Mouse (Mus musculus) MEL (cell line): ENCODE results near the gene Pafah1b1. TPM values are rescaled to one million over a fixed set of nuclear protein-coding genes. Genes with fewer than 3 reads are reported as not detected.

ENCODE experiments used
- DNase-seq: peaks from one replicate; pipeline ENCODE4 v3.0.0; 2011; ENCODE audit warnings: low read depth, low spot score
- H3K27ac ChIP-seq: 2 replicates; pipeline ENCODE4 v1.5.1; 2012; ENCODE audit warnings: low read depth, mild to moderate bottlenecking, control low read depth, low read length, moderate library complexity; ENCODE audit not compliant: control insufficient read depth
- H3K27me3 ChIP-seq, 2 experiments: fragments of 150-350 bp in 1 of 2; sonication (generic) in 1 of 2; 2 replicates each; pipeline ENCODE4 v1.6.1; 2012; ENCODE audit warnings: low read length in 2 of 2, mild to moderate bottlenecking in 2 of 2, improper control_type of control experiment in 1 of 2, moderate library complexity in 1 of 2; ENCODE audit not compliant: insufficient read depth in 2 of 2, control insufficient read depth in 1 of 2
- H3K36me3 ChIP-seq, 2 experiments: 2 replicates each; pipeline ENCODE4 v1.6.1; 2012 to 2014; ENCODE audit warnings: low read length in 2 of 2, improper control_type of control experiment in 1 of 2, inconsistent platforms in 1 of 2, mild to moderate bottlenecking in 1 of 2; ENCODE audit not compliant: insufficient read depth in 2 of 2, control insufficient read depth in 1 of 2
- H3K4me1 ChIP-seq, 2 experiments: fragments of 150-350 bp in 1 of 2; sonication (generic) in 1 of 2; 2 replicates each; pipeline ENCODE4 v1.6.1; 2012; ENCODE audit warnings: low read length in 2 of 2, improper control_type of control experiment in 1 of 2, mild to moderate bottlenecking in 1 of 2; ENCODE audit not compliant: insufficient read depth in 2 of 2, control insufficient read depth in 1 of 2
- H3K4me3 ChIP-seq, 2 experiments: fragments of 150-350 bp in 1 of 2; sonication (generic) in 1 of 2; 2 replicates each; pipeline ENCODE4 v1.5.1; 2012; ENCODE audit warnings: low read depth in 2 of 2, low read length in 2 of 2, mild to moderate bottlenecking in 2 of 2, moderate library complexity in 2 of 2, control low read depth in 1 of 2, improper control_type of control experiment in 1 of 2; ENCODE audit not compliant: control insufficient read depth in 1 of 2, insufficient read depth in 1 of 2
- H3K79me2 ChIP-seq: 2 replicates; pipeline ENCODE4 v1.6.1; 2012; ENCODE audit warnings: mild to moderate bottlenecking, low read length, moderate library complexity; ENCODE audit not compliant: control insufficient read depth, poor library complexity, insufficient read depth
- H3K9ac ChIP-seq: 2 replicates; pipeline ENCODE4 v1.6.1; 2012; ENCODE audit warnings: low read depth, mild to moderate bottlenecking, control low read depth, low read length, moderate library complexity; ENCODE audit not compliant: control insufficient read depth, poor library complexity, severe bottlenecking
- H3K9me3 ChIP-seq: fragments of 150-350 bp; sonication (generic); replicated peaks from 2 replicates; pipeline ENCODE4 v1.6.1; 2012; ENCODE audit warnings: mild to moderate bottlenecking, low read length, improper control_type of control experiment, moderate library complexity; ENCODE audit not compliant: insufficient read depth
- CHD1 ChIP-seq: IDR thresholded peaks from 2 replicates; pipeline ENCODE4 v1.6.1; 2012; ENCODE audit warnings: low read depth, mild to moderate bottlenecking, inconsistent platforms, low read length, improper control_type of control experiment
- CTCF ChIP-seq, 3 experiments: IDR thresholded peaks in 2 of 3; conservative IDR thresholded peaks in 1 of 3; 2 replicates each; pipeline ENCODE4 v1.5.1; 2011 to 2012; ENCODE audit warnings: low read length in 3 of 3, low read depth in 2 of 3, mild to moderate bottlenecking in 2 of 3, improper control_type of control experiment in 1 of 3, inconsistent platforms in 1 of 3, mixed read lengths in 1 of 3, moderate library complexity in 1 of 3; ENCODE audit not compliant: control insufficient read depth in 1 of 3, insufficient read depth in 1 of 3, poor library complexity in 1 of 3, severe bottlenecking in 1 of 3
- E2F4 ChIP-seq: IDR thresholded peaks from 2 replicates; pipeline ENCODE4 v1.6.1; 2011; ENCODE audit warnings: low read depth, low read length, improper control_type of control experiment, borderline replicate concordance
- ELF1 ChIP-seq: IDR thresholded peaks from 2 replicates; pipeline ENCODE4 v1.6.1; 2014; ENCODE audit warnings: low read depth, mild to moderate bottlenecking, inconsistent platforms, low read length, improper control_type of control experiment, moderate library complexity
- EP300 ChIP-seq, 2 experiments: IDR thresholded peaks; 2 replicates each; pipeline ENCODE4 v1.6.1; 2011; ENCODE audit warnings: improper control_type of control experiment in 2 of 2, low read length in 2 of 2, low read depth in 1 of 2, mild to moderate bottlenecking in 1 of 2
- ETS1 ChIP-seq: IDR thresholded peaks from 2 replicates; pipeline ENCODE4 v1.6.1; 2012; ENCODE audit warnings: low read depth, mild to moderate bottlenecking, inconsistent platforms, low read length, improper control_type of control experiment, moderate library complexity
- HCFC1 ChIP-seq: IDR thresholded peaks from 2 replicates; pipeline ENCODE4 v1.6.1; 2012; ENCODE audit warnings: low read depth, mild to moderate bottlenecking, inconsistent platforms, low read length, improper control_type of control experiment, moderate library complexity
- JUND ChIP-seq: IDR thresholded peaks from 2 replicates; pipeline ENCODE4 v1.6.1; 2011; ENCODE audit warnings: low read depth, mild to moderate bottlenecking, improper control_type of control experiment, low read length
- KAT2A ChIP-seq: conservative IDR thresholded peaks from 2 replicates; pipeline ENCODE4 v1.6.1; 2012; ENCODE audit warnings: low read depth, low read length, improper control_type of control experiment, inconsistent platforms
- MAFK ChIP-seq: IDR thresholded peaks from 2 replicates; pipeline ENCODE4 v1.6.1; 2011; ENCODE audit warnings: low read depth, mild to moderate bottlenecking, low read length, improper control_type of control experiment, borderline replicate concordance
- MAZ ChIP-seq: IDR thresholded peaks from 2 replicates; pipeline ENCODE4 v1.6.1; 2012; ENCODE audit warnings: low read depth, mild to moderate bottlenecking, inconsistent platforms, low read length, improper control_type of control experiment
- MEF2A ChIP-seq: IDR thresholded peaks from 2 replicates; pipeline ENCODE4 v1.6.1; 2014; ENCODE audit warnings: low read depth, mild to moderate bottlenecking, inconsistent platforms, low read length, improper control_type of control experiment; ENCODE audit not compliant: poor library complexity, insufficient replicate concordance, severe bottlenecking; ENCODE audit errors: extremely low read depth
- MXI1 ChIP-seq: IDR thresholded peaks from 2 replicates; pipeline ENCODE4 v1.6.1; 2011; ENCODE audit warnings: mild to moderate bottlenecking, low read depth, low read length, improper control_type of control experiment
- MYB ChIP-seq: IDR thresholded peaks from 2 replicates; pipeline ENCODE4 v1.6.1; 2011; ENCODE audit warnings: mild to moderate bottlenecking, low read depth, low read length, improper control_type of control experiment
- MYC ChIP-seq: IDR thresholded peaks from 2 replicates; pipeline ENCODE4 v1.6.1; 2011; ENCODE audit warnings: low read depth, mild to moderate bottlenecking, low read length, improper control_type of control experiment, moderate library complexity
- NELFE ChIP-seq: IDR thresholded peaks from 2 replicates; pipeline ENCODE4 v1.6.1; 2011; ENCODE audit warnings: low read depth, low read length, improper control_type of control experiment
- NRF1 ChIP-seq: IDR thresholded peaks from 2 replicates; pipeline ENCODE4 v1.6.1; 2014; ENCODE audit warnings: low read depth, mild to moderate bottlenecking, inconsistent platforms, low read length, improper control_type of control experiment, moderate library complexity; ENCODE audit not compliant: poor library complexity, insufficient read depth, severe bottlenecking
- POLR2A ChIP-seq, 2 experiments: IDR thresholded peaks; 2 replicates each; pipeline ENCODE4 v1.6.1; 2011 to 2012; ENCODE audit warnings: low read length in 2 of 2, mild to moderate bottlenecking in 2 of 2, control low read depth in 1 of 2, improper control_type of control experiment in 1 of 2, low read depth in 1 of 2, moderate library complexity in 1 of 2; ENCODE audit not compliant: control insufficient read depth in 1 of 2, insufficient read depth in 1 of 2, poor library complexity in 1 of 2
- POLR2AphosphoS2 ChIP-seq: IDR thresholded peaks from 2 replicates; pipeline ENCODE4 v1.6.1; 2011; ENCODE audit warnings: low read length, improper control_type of control experiment
- RAD21 ChIP-seq: IDR thresholded peaks from 2 replicates; pipeline ENCODE4 v1.6.1; 2011; ENCODE audit warnings: mild to moderate bottlenecking, low read depth, low read length, improper control_type of control experiment
- RCOR1 ChIP-seq: IDR thresholded peaks from 2 replicates; pipeline ENCODE4 v1.6.1; 2012; ENCODE audit warnings: low read depth, mild to moderate bottlenecking, inconsistent platforms, low read length, improper control_type of control experiment
- SIN3A ChIP-seq: IDR thresholded peaks from 2 replicates; pipeline ENCODE4 v1.6.1; 2012; ENCODE audit warnings: low read length, improper control_type of control experiment, inconsistent platforms
- SMC3 ChIP-seq: IDR thresholded peaks from 2 replicates; pipeline ENCODE4 v1.6.1; 2011; ENCODE audit warnings: low read depth, low read length, improper control_type of control experiment
- TAL1 ChIP-seq: IDR thresholded peaks from 2 replicates; pipeline ENCODE4 v1.6.1; 2012; ENCODE audit warnings: mild to moderate bottlenecking, inconsistent platforms, low read length, moderate library complexity, mixed read lengths
- TCF12 ChIP-seq: IDR thresholded peaks from 2 replicates; pipeline ENCODE4 v1.6.1; 2014; ENCODE audit warnings: low read depth, mild to moderate bottlenecking, inconsistent platforms, low read length, improper control_type of control experiment, moderate library complexity
- USF1 ChIP-seq: IDR thresholded peaks from 2 replicates; pipeline ENCODE4 v1.6.1; 2014; ENCODE audit warnings: low read depth, mild to moderate bottlenecking, inconsistent platforms, low read length, improper control_type of control experiment, moderate library complexity
- USF2 ChIP-seq, 2 experiments: IDR thresholded peaks; 2 replicates each; pipeline ENCODE4 v1.6.1; 2011 to 2012; ENCODE audit warnings: improper control_type of control experiment in 2 of 2, low read length in 2 of 2, borderline replicate concordance in 1 of 2, inconsistent platforms in 1 of 2, low read depth in 1 of 2, mild to moderate bottlenecking in 1 of 2; ENCODE audit not compliant: insufficient read depth in 1 of 2
- ZC3H11A ChIP-seq: IDR thresholded peaks from 2 replicates; pipeline ENCODE4 v1.6.1; 2012; ENCODE audit warnings: low read depth, mild to moderate bottlenecking, inconsistent platforms, low read length, improper control_type of control experiment
- ZKSCAN1 ChIP-seq: IDR thresholded peaks from 2 replicates; pipeline ENCODE4 v1.6.1; 2012; ENCODE audit warnings: low read depth, mild to moderate bottlenecking, inconsistent platforms, low read length, improper control_type of control experiment, moderate library complexity
- ZMIZ1 ChIP-seq: IDR thresholded peaks from 2 replicates; pipeline ENCODE4 v1.6.1; 2012; ENCODE audit warnings: low read depth, mild to moderate bottlenecking, inconsistent platforms, low read length, improper control_type of control experiment, moderate library complexity
- ZNF384 ChIP-seq: IDR thresholded peaks from 2 replicates; pipeline ENCODE4 v1.6.1; 2012; ENCODE audit warnings: low read depth, mild to moderate bottlenecking, inconsistent platforms, low read length, improper control_type of control experiment
- polyA plus RNA-seq, 2 experiments: library from polyadenylated mRNA; stranded (reverse) in 1 of 2; unstranded in 1 of 2; fragments of >175 nt in 1 of 2; fragments of >200 nt in 1 of 2; gene quantifications; 2 replicates each; pipeline versions ENCODE4 v1.2.1 to v1.2.4; 2012; ENCODE audit warnings: low replicate concordance in 2 of 2, low read depth in 1 of 2; ENCODE audit not compliant: insufficient read length in 2 of 2, insufficient read depth in 1 of 2, missing spikeins in 1 of 2
- total RNA-seq: library from RNA; depleted of rRNA; stranded (reverse); fragments of 300-350 nt; gene quantifications from 2 replicates; pipeline ENCODE4 v1.2.3, GENCODE M21; 2012

The Pafah1b1 gene
- total and polyA plus RNA-seq, 3 experiments, result 54.5 to 67.4 TPM; not detected in 1

DNA sequence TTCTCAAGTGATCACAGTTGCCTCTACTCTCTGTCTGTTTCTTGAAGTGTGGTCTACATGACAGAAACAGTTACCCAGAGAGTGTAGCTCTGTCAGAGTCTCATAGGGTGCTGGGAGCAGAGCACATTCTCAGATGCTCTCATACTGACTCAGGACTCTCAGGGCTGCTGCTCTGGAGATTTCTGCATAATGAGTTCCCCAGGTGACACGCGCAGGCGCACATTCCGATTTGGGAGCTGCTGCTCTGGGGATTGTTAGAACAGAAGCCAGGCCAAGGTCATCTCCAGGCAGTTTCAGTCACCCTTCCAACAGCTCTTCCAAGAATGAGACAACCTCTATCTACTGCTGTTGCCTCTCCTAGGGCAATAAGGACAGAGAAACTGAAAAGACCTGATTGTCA is 43.0 kb upstream of the Pafah1b1 start:
- peaks cover 6 to 17% of the 10 kb centered on the region in 2 experiments; a peak in 3 of 4 replicates for H3K4me1 ChIP-seq
- TF ChIP-seq TAL1 (no peak), ETS1 (no peak), MEF2A (no peak), NRF1 (no peak), CHD1 (no peak), ELF1 (no peak), MXI1 (no peak), ZNF384 (no peak), TCF12 (no peak), EP300 (IDR thresholded peaks at IDR 0.05; ENCODE audit: low read depth in 1 of 2, low read length in 2 of 2) (no peak), MAFK (no peak), NELFE (no peak), SIN3A (no peak), POLR2A (IDR thresholded peaks at IDR 0.05; ENCODE audit: control insufficient read depth in 1 of 2, insufficient read depth in 1 of 2, low read depth in 1 of 2, low read length in 2 of 2, poor library complexity in 1 of 2) (no peak), POLR2AphosphoS2 (no peak), CTCF (IDR thresholded peaks at IDR 0.05 in 2 of 3, conservative IDR thresholded peaks at IDR 0.05 in 1 of 3; ENCODE audit: control insufficient read depth in 1 of 3, insufficient read depth in 1 of 3, low read depth in 2 of 3, low read length in 3 of 3, poor library complexity in 1 of 3, severe bottlenecking in 1 of 3) (no peak), JUND (no peak), SMC3 (no peak), RAD21 (no peak), MYC (no peak)
- TF ChIP-seq, all 39 proteins: peak for 0
- no peak overlapping the region for H3K9ac ChIP-seq
- H3K27ac ChIP-seq, result no peak overlapping the region
- H3K27me3 ChIP-seq, result no peaks in the 10 kb centered on the region
- no peaks in the 10 kb centered on the region for H3K9me3 ChIP-seq
- H3K36me3 ChIP-seq, result peaks cover 2 to 15% of the 10 kb centered on the region in 2 experiments; a peak in 2 of 4 replicates
- no peak for DNase-seq
- H3K4me3 ChIP-seq, result no peak overlapping the region
- H3K79me2 ChIP-seq, result peaks cover 17% of the 10 kb centered on the region

GRCm38 (mm10) chr11:74763960-74764625 is 39.6 kb upstream of the Pafah1b1 start:
- no peak overlapping the region for H3K9ac ChIP-seq
- H3K79me2 ChIP-seq, result no peaks in the 10 kb centered on the region
- no peak overlapping the region for H3K4me3 ChIP-seq
- DNase-seq, result no peak
- H3K9me3 ChIP-seq, result no peaks in the 10 kb centered on the region
- H3K27me3 ChIP-seq, result no peaks in the 10 kb centered on the region
- no peaks in the 10 kb centered on the region for H3K4me1 ChIP-seq
- H3K36me3 ChIP-seq, result no peaks in the 10 kb centered on the region
- H3K27ac ChIP-seq, result no peak overlapping the region
- TF ChIP-seq MXI1 (no peak), SIN3A (no peak), KAT2A (no peak), JUND (no peak), ZNF384 (no peak), E2F4 (no peak), USF2 (IDR thresholded peaks at IDR 0.05; ENCODE audit: borderline replicate concordance in 1 of 2, insufficient read depth in 1 of 2, low read depth in 1 of 2, low read length in 2 of 2) (no peak), MEF2A (no peak), ZKSCAN1 (no peak), USF1 (no peak), HCFC1 (no peak), MAZ (no peak), POLR2A (IDR thresholded peaks at IDR 0.05; ENCODE audit: control insufficient read depth in 1 of 2, insufficient read depth in 1 of 2, low read depth in 1 of 2, low read length in 2 of 2, poor library complexity in 1 of 2) (no peak), CHD1 (no peak), RCOR1 (no peak), ZMIZ1 (no peak), ZC3H11A (no peak), MYB (no peak)
